Mouse (Mus musculus): ENCODE data around the gene Olfr1370. TPM values are rescaled to one million over a fixed set of nuclear protein-coding genes. Genes with fewer than 3 reads are reported as not detected.

The Olfr1370 gene
- polyA plus RNA-seq, 1 experiment from 2014 or later = not detected

DNA sequence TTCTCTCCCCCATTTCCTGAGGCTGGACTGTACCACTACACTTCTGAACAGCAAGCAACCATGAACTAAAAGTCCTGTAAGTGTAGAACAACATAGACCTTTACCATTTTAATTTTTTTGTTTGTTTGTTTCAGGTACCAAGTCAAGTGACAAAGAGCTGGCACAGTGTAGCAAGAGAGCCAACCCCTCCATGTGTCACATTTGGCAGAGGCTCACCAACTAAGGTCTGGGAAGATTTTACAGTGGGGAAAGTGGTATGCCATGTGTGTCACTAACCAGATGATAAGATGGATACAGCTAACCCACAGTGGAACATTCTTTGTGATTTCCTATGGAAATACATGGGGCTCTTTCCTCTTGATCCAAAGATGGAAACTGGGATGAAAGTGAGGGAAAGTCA, 38.8 kb downstream of the Olfr1370 start:
- Histone ChIP-seq H3K36me3 (ENCODE audit: control insufficient read depth, insufficient read depth, low read length) (no peaks in the 10 kb centered on the region), H3K27me3 (ENCODE audit: control insufficient read depth, insufficient read depth, low read length) (no peaks in the 10 kb centered on the region), H3K9me3 (ENCODE audit: control insufficient read depth, low read length) (no peaks in the 10 kb centered on the region), H3K4me3 (ENCODE audit: low read depth, low read length) (no peak overlapping the region), H3K4me1 (ENCODE audit: control insufficient read depth, insufficient read depth, low read length) (no peaks in the 10 kb centered on the region), H3K27ac (ENCODE audit: low read depth, low read length) (no peak overlapping the region), H3K9ac (ENCODE audit: low read length) (no peak overlapping the region), H3K4me2 (ENCODE audit: low read depth) (no peak overlapping the region)
- no peak for DNase-seq (ENCODE audit: low spot score)
- no peak for ATAC-seq (ENCODE audit: insufficient read depth, low FRiP score, low TSS enrichment)

DNA sequence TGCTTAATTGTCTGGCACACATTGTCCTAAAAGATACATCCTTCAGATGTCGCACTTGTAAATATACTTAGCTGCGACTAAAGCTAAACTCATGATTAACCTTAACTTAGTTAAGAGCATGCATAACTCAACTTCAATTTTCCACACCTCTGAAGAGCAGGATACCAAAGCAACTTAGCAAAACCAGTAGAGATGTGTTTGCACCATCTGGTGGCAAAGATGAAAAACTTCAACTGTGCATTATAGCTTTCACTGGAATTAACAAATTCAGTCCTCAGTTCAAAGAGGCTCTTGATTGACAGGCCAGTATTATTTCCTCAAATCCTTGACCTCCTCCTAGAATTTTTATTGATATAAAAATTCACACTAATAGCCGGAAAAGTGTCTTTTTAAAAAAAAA, 39.7 kb downstream of the Olfr1370 start:
- 79% methylated on average over 3 of the region's 3 CpGs for WGBS

DNA sequence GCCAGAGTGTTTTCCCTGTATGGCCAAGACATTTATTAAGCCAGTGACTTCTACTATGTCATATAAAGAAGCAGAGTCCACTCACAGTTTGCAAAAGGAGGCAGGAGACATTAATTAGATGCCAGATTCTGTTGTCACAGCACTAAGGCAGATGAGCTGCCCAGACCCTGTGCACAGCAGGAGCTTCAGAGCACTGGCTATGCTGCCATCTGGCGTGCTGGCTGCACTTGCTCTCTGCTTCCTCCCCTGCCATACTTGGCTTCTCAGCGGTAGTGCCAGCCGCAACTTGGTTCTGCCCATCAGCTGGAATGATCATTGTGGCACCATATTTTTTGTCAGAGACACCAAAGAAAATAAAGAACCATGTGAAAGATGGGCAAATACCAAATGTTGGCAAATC, 41.6 kb downstream of the Olfr1370 start:
- DNase-seq (ENCODE audit: low spot score) = peak; percentile 29
- no peaks in the 10 kb centered on the region for H3K9me3 ChIP-seq (ENCODE audit: control insufficient read depth, low read length)
- H3K27ac ChIP-seq (ENCODE audit: low read depth, low read length) = no peak overlapping the region
- H3K36me3 ChIP-seq (ENCODE audit: control insufficient read depth, insufficient read depth, low read length) = no peaks in the 10 kb centered on the region
- no peak overlapping the region for H3K4me2 ChIP-seq (ENCODE audit: low read depth)
- H3K27me3 ChIP-seq (ENCODE audit: control insufficient read depth, insufficient read depth, low read length) = no peaks in the 10 kb centered on the region
- no peaks in the 10 kb centered on the region for H3K4me1 ChIP-seq (ENCODE audit: control insufficient read depth, insufficient read depth, low read length)
- H3K9ac ChIP-seq (ENCODE audit: low read length) = no peak overlapping the region
- H3K4me3 ChIP-seq (ENCODE audit: low read depth, low read length) = no peak overlapping the region
- WGBS = 51% methylated on average over 3 of the region's 3 CpGs
- ATAC-seq (ENCODE audit: insufficient read depth, low FRiP score, low TSS enrichment) = no peak; the same call in 1 of the 2 replicates

More for the DNA sequence above, 39.7 kb downstream of the Olfr1370 start:
- DNase-seq (ENCODE audit: low spot score) (no peak), ATAC-seq (ENCODE audit: insufficient read depth, low FRiP score, low TSS enrichment) (no peak)
- H3K27ac ChIP-seq (ENCODE audit: low read depth, low read length) = no peak overlapping the region
- no peaks in the 10 kb centered on the region for H3K27me3 ChIP-seq (ENCODE audit: control insufficient read depth, insufficient read depth, low read length)
- no peak overlapping the region for H3K9ac ChIP-seq (ENCODE audit: low read length)
- H3K36me3 ChIP-seq (ENCODE audit: control insufficient read depth, insufficient read depth, low read length) = no peaks in the 10 kb centered on the region
- no peak overlapping the region for H3K4me3 ChIP-seq (ENCODE audit: low read depth, low read length)
- no peaks in the 10 kb centered on the region for H3K4me1 ChIP-seq (ENCODE audit: control insufficient read depth, insufficient read depth, low read length)
- no peak overlapping the region for H3K4me2 ChIP-seq (ENCODE audit: low read depth)
- H3K9me3 ChIP-seq (ENCODE audit: control insufficient read depth, low read length) = no peaks in the 10 kb centered on the region

DNA sequence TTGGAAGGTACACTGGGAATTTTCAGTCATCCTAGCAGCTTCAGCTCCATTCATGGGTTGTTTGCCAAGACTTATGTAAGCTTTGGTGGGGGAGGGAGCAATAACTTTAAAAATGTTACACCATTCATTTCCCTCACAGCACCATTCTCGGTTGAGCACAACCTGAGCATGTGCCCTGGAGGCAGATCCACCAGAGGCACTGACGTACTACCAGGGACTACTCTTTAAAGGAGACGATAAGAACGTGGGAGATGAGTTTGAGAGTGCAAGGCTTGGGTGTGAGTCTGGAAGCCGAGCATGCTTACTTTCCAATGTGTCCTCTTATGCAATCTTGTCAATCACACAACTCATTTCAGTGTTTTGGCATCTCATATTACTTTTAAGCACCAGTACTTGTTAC, 49.9 kb downstream of the Olfr1370 start:
- ATAC-seq (ENCODE audit: insufficient read depth, low FRiP score, low TSS enrichment) = no peak
- Histone ChIP-seq H3K27ac (ENCODE audit: low read depth, low read length) (no peak overlapping the region), H3K27me3 (ENCODE audit: control insufficient read depth, insufficient read depth, low read length) (no peaks in the 10 kb centered on the region), H3K4me3 (ENCODE audit: low read depth, low read length) (no peak overlapping the region), H3K4me1 (ENCODE audit: control insufficient read depth, insufficient read depth, low read length) (no peaks in the 10 kb centered on the region), H3K4me2 (ENCODE audit: low read depth) (no peak overlapping the region), H3K9ac (ENCODE audit: low read length) (no peak overlapping the region), H3K9me3 (ENCODE audit: control insufficient read depth, low read length) (no peaks in the 10 kb centered on the region), H3K36me3 (ENCODE audit: control insufficient read depth, insufficient read depth, low read length) (no peaks in the 10 kb centered on the region)
- DNase-seq (ENCODE audit: low spot score) = no peak
- 81% methylated on average over 5 of the region's 5 CpGs for WGBS

Other genes starting within 250 kb of the Olfr1370 start
- gene Olfr1369-ps1, start 36.5 kb upstream of the Olfr1370 start, polyA plus RNA-seq (2014; fragmentation: Nextera tagmentation; extraction: Ambion mirVana) = not detected in 2 replicates
- not detected in 2 replicates for gene Olfr263, start 54.7 kb upstream of the Olfr1370 start, polyA plus RNA-seq (2014; fragmentation: Nextera tagmentation; extraction: Ambion mirVana)
- not detected in 2 replicates for gene Olfr1368, start 70.9 kb upstream of the Olfr1370 start, polyA plus RNA-seq (2014; fragmentation: Nextera tagmentation; extraction: Ambion mirVana)
- gene Trim27, start 104.5 kb upstream of the Olfr1370 start, polyA plus RNA-seq (2014; fragmentation: Nextera tagmentation; extraction: Ambion mirVana) = 150 and 160 TPM in 2 replicates
- not detected in 2 replicates for gene Gpx5, start 217.8 kb upstream of the Olfr1370 start, polyA plus RNA-seq (2014; fragmentation: Nextera tagmentation; extraction: Ambion mirVana)
- gene Gpx6, start 237.2 kb upstream of the Olfr1370 start, polyA plus RNA-seq (2014; fragmentation: Nextera tagmentation; extraction: Ambion mirVana) = 0.30 TPM in 1 of 2 replicates, not detected in the other